Mouse (Mus musculus) embryo, embryonic 11.5 days (tissue): Measurements from ENCODE around the gene Hivep3.

Experiments used
- DNase-seq: peaks from one replicate; pipeline ENCODE4 v3.0.0-alpha.2; 2012; ENCODE audit warnings: low read depth, low spot score

Hivep3 gene

DNA sequence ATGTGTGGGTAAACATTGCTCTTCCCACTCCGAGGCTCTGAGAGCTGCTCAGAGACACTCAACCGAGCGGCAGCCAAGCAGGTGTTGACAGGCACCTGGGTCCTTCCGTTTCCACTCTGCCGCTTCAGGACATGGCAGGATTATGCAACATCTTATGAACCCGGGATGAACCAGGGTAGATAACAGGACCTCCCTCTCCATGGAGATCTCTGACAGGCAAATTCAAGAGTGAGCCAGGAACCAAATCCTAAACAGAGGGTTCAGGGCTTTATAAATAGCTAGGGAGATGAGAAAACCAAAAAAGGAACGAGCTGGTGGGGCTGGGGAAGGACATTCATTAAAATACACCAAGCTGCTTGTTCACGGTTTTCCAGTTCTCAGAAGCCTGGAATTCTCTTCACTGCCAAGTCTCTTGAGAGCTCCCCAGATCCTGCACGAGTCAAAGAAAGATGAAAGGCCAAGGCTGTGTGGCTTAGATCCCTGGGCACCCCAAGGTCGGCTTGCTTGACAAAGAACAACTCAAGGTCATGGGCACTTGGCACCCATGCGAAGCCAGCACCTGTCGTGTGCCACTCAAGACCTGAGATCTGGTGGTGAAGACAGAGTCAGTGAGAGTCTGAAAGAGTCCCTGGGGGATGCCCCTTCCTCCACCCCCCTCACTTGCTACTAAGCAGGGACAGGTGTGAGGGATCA lies 215.5 kb downstream of the Hivep3 start:
- DNase-seq, result no peak

DNA sequence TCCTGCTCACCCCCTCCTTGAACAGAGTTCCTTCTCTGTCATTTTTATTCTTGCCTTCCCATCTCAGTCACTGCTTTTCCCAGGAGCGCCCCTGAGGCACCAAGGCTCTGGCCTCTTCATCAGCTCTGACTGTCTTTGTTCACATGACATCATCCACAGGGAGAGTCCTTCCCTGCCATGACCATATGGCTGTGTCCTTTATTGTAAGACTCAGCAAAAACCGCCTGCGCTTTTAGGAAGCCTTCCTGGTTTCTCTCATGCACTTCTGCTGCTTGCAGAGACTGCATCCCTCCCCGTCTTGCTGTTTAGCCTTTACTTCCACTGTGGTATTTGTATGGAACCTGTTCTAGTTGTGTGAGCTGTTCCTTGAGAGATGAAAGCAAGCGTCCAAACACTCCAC lies 216.6 kb downstream of the Hivep3 start:
- DNase-seq, result no peak

DNA sequence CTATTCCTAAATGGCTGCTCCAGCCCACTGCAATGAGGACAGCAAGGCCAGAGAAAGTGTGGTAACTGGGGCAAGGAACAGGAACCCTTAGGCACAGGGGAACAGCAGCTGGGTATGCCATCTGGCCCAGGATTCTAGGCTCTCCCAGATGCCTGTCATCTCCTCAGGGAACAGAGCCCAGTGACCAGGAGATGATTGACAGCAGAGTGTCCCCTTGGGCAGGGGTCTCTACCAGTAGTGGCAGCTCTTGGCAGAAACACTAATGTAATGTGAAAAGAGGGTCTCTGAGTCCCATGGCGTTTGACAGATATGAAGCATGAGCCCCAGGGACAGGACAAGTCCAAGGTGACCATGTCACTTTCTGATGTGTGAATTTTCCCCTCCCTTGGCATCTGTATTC lies 217.5 kb downstream of the Hivep3 start:
- DNase-seq, result no peak

DNA sequence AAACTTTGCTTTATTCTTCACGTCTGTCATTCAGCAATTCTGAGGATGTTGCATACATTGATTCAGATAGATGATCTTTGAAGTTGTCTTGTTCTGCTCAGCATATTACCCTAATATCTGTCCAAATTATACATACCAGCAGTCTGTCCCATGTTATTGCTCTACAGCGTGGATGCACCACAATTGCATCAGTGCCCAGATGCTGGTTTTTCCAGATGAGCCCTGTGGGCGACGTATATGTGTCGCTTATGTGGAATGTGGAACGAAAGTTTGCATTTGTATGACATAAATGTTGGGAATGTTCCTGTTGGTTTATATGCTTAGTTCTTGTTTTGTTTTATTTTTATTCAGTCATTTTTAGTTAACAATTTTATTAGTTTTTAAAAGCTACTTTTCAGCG lies 221.4 kb downstream of the Hivep3 start:
- no peak for DNase-seq

DNA sequence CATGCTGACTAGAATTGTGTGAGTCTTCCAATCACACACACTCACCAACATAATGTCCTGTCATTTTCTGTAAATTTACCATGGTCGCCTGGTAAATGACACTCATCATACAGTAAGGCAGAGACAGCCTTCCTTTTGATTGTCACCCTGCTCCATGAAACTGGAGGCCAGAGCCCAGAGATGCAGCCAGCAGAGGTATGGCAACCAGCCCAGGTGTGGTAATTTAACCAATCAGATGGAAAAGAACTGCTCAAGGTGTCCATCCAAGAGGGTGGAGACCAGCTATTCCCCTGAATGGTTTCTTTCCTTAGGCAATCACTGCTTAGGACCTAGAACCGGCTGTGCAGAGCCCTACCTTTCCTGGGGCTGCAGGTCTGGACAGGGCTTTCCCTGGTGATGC lies 224.4 kb downstream of the Hivep3 start:
- DNase-seq, result no peak

DNA sequence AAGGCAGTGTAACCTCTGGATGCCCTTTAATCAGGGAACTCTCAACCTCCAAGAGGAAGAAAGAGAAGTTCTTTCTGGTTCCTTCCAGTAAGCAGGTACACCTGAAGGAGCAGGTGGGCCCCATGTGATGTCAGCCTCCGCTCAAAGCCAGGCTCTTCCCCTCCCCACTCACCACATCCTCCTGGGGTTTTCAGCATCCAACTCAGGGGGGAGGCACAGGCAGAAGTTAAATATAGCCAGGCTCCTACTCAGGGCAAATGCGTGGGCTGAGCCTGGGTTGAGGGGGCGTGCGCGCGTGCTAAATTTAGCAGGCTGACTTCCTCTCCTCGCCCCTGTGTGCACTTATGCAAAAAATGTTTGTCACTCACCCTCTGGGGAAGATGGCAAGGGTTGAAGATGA lies 225.7 kb downstream of the Hivep3 start:
- no peak for DNase-seq

DNA sequence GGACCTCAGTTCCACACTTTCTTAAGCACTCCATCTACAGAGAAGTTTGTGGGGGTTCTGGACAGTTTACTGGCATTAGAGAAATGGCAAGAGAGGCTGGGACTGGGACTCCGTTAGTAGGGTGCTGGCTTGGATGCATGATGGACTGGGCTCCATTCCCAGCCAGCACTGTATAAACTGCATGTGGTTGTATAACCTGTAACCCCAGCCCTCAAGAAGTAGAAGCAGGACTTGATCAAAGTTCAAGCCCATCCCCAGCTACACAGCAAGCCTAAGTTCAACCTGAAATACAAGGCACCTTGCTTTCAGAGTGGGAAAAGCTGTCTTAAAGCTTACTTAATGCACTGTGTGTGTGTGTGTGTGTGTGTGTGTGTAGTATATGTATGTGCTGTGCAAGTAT lies 226.3 kb downstream of the Hivep3 start:
- no peak for DNase-seq

DNA sequence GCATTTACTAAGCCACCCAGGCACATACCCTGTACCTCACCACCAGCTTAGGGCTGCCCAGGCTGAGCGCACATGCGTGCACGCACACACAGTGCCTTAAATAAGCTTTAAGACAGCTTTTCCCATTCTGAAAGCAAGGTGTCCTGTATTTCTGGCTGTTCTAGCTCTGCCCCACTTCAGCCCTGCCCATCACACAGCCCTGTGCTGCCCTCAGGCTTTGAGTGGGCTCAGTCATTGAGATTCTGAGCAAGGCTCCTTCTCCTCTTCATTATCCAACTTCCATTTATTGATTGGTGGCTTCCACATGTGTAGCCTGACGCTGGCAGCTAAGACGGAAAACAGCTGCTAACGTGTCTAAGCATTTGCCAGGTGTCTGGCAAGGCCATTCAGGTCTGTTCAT lies 226.9 kb downstream of the Hivep3 start:
- DNase-seq, result no peak

DNA sequence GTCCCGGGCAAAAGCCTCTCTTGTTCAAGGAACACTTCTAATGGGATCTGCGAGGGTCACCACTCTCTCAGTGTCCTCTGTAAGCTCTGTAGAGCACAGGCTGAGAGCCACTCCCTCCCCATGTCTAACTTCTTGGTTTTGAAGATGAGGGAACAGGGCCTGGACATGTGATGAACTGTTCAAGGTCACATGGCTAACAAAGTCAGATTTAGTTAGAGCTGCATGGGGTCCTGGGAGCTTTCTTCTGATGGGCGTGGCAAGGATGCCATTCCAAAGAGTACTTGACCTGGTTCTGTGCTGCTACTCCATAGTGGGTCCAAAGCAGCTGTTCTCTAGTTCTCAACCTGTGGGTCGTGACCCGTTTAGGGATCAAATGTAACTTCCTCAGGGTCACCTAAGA lies 227.6 kb downstream of the Hivep3 start:
- DNase-seq, result no peak

DNA sequence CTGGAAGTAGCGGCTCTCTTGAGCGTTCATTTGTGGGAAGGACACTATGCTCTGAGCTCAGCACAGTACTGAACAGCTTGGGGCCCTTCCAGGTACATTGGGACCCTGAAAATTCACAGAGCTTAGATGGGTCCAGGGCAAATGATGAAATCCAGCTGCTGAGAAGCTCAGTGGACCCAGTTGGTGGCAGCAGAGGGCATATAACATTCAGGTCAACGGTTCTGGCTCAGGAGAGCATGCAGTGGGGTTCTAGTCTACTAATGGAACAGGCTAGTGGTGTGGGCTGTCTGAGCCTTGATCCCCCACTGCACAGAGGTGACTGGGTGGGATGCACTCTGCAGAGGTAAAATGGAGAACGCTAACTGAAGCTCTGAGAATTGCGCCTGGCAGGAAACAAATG lies 228.5 kb downstream of the Hivep3 start:
- no peak for DNase-seq

DNA sequence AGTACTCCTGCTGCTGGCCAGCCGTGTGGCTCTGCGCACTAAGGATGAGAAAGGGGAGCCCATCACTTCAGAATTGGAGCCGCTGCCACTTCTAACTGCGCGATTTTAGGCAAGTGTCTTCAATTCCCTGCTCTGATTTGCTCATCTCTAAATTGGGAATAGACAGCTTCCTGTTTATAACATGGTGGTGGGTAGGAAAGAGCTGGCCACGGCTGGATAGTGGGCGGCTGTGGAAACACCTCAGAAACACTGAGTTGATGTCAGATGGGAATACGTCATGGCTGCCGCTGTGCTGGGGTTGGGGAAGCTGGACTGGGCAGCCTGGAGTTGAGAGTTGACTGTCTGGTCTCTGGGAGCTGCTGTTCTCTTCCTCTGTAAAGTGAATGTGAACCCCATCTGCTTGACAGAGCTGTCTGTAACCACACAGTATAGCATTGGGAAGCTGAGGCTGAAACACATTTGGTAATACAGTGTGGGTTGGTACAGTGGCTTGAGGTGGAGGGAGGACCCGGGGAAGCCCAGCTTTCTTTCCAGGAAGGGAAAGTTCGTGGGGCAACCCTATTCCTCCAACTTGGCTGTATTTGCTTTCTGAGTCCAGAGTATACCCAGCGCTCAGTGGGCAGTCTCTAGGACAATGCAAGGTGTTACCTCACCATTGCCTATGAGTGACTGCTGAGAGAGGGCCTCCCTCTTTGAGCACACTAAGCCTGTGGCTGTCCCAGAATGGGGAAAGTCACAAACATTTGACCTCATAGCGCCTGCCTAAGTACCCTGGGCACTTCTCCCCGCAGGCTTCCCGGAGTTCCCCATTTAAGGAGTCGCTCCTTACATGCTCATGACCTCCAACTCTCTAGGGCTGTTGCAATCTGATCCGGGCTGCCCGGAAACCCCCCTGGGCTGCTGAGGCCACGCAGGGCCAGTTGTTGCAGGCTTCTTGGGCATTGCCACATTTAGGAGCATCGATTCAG lies 232.8 kb downstream of the Hivep3 start:
- no peak for DNase-seq

DNA sequence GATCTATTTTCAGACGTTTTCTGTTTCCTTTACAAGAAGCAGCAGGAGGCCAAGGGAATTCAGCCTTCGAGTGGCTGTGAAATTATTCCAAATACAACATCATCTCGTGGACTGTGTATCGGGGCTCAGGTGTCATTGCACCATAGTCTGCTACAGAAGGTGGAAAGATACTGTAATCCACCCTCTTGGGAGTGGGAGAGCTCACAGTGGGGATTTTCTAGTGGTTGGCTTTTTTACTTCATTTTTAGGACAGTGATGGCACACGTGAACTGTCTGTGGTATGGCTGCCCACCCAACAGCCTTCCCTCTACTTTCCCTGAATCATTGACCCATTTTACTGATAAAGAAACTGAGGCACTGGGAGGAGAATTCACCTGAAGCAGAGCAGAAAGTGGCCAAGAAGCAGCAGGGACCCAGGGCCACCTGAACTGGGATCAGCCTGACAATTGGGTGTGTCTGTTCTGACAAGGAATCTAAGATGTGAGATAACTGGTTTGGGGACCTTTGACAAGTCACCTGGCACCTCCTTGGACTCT lies 233.6 kb downstream of the Hivep3 start:
- DNase-seq, result no peak

DNA sequence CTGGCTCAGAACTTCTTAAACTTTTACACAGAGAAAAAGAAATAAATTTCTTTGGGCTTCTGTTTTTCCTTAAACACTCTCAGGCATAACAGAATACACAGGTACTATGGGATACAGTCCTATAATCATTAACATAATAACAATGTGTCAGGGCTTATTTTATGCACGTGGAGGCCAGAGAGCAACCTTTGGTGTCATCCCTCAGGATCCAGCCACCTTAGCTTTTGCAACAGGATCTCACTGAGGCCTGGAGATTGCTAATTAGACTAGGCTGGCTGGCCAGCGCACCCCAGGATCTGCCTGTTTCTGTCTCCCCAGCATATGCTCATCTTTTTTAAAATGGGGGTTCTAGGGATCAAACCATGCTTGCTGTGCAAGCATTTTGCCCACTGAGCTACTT lies 234.1 kb downstream of the Hivep3 start:
- no peak for DNase-seq

DNA sequence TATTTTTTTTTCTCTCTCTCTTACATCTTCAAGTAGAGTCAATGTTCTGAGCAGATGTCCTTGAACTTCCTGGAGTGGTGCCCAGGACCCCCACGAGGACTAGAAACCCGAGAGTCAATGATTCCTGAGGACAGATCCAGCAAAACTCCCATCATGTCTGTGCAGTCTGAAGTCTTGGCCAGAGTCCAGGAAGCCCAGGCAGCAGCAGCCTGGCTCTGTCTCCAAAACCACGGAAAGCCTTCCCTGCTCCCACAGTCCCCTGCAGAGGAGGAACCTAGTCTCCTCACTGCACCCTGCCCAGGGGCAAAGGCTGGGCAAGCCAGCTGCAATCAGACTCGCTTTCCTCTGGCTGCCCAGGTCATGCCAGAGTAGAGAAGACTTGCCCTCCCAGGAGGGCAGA lies 234.5 kb downstream of the Hivep3 start:
- DNase-seq, result no peak

DNA sequence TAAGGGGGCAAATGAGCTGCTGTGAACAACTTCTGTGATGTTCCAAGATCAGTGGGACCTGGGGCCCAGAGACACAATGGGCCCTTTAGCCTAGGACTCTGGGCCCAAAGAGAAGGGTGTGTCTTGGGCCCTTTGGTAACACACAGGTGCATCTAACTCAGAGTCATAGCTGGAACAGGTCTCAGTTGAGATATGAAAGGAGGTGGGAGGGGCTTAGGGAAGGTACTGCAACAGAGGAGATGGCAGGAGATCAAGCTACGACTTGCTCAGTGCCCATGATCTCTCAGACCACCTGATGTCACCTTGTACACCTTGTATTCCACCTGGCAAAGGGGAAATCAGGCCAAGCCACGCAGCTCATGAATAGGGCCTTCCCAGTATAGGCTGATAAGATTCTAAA lies 235.3 kb downstream of the Hivep3 start:
- no peak for DNase-seq

DNA sequence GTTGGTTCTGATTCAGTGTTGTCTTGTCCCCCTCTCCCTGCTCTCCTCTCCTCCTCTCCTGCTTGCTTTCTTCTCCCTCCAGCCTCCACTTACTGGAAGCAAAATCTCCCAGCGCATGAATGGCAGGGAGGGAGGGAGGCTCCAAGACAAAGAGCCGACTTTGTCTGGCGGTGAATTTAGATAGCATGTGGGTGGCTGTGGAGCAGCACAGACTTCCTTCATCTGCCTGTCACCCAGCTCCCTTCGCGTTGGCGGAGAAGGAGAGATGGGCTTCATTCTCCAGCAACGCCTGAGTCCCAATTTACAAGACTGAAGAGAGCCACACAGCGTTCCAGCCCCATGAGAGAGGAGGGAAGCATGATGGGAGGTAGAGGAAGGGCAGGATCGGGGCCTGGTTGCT lies 236.6 kb downstream of the Hivep3 start:
- no peak for DNase-seq

DNA sequence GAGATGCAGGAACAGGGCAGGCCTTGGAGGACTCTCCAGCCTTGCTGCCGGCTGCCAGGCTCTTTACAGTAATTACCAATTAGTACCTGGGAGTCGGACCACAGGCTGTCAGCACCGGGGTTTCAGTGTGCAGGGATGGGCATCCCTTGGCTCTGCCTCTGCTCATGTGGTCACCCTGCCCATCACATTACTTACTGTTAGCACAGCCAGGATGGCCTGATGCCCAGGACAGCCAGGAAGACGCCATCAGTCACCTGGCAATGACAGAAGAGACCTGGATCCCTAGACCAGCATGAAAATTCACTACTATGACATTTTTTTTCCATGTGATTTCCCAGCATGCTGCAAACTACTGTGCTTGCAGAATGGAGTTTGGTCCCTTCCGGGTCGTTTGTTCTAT lies 238.8 kb downstream of the Hivep3 start:
- no peak for DNase-seq

DNA sequence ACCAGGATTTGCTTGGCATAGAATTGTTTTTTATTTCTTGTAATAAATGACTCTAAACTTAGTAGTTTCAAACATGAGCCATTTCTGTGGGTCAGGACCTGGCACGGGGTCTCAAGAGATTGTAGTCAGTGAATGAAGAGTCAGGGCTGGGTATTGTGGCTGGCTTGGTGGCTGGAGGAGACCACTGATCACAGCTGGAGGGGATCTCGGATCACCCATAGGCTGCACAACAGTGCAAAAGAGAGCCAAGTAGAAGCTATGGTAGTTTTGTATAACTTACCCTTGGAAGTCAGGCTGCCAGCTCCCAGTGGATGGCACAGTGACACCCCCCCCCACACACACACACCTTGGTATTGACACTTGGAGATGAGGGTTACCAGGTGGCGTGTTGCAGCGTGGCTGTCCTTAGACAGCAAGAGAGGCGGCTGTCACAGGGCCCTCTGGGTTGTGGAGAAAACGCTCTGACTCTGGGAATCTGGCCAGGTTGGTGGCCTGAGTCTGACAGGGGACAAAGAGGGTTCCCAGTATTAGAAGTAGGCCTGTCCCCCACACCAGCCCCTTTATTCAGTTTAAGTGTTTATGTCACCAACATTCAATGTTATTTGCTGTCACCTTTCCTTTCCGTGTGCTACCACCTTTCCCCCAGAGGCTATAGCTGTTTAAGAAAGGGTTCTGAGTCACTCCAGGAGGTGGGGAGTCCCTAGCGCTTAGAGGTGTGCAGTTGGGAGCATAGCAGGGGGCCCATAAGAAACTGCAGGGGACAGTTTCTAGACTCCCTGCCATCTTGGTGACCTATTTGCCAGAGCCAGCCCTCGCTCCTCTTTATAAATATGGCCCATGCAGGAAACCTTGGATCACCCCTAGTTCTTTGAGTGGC lies 240.4 kb downstream of the Hivep3 start:
- DNase-seq, result no peak

DNA sequence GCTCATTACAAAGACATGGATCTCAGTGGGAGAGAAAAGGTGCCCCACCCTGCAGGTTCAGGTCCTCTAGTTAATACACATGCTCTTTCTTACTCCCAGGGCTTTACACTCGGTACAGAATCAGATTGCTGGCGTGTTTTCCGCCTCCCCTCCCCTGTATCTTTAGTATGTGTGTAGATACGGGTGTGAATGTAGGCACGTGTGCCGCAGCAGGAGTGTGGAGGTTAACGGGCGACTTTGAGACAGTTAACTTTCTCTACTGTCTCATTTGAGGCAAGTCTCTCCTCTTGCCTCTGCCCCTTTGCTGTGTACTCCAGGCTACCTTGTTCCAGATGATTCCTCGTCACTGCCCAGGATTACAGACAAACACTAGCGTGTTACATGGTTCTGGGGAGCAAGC lies 241.7 kb downstream of the Hivep3 start:
- no peak for DNase-seq

DNA sequence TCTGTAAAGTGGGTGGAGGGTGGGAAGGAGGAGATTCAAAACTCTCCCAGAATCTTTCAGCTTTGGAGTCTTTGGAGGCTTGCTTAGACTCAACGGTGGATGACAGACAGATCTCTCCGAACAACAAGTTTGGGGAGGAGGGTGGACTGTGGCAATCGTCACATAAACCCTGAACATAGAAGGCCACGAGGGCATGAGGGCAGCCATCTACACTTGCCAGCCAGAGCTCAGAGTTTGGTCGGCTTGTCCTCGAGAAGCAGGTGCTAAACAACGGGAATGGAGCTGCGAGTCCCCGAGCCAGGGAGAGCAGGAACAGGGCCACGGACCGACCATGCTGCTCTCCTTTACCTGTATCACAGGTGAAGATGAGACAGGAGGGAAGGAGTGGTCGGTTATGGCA lies 242.2 kb downstream of the Hivep3 start:
- DNase-seq, result no peak

DNA sequence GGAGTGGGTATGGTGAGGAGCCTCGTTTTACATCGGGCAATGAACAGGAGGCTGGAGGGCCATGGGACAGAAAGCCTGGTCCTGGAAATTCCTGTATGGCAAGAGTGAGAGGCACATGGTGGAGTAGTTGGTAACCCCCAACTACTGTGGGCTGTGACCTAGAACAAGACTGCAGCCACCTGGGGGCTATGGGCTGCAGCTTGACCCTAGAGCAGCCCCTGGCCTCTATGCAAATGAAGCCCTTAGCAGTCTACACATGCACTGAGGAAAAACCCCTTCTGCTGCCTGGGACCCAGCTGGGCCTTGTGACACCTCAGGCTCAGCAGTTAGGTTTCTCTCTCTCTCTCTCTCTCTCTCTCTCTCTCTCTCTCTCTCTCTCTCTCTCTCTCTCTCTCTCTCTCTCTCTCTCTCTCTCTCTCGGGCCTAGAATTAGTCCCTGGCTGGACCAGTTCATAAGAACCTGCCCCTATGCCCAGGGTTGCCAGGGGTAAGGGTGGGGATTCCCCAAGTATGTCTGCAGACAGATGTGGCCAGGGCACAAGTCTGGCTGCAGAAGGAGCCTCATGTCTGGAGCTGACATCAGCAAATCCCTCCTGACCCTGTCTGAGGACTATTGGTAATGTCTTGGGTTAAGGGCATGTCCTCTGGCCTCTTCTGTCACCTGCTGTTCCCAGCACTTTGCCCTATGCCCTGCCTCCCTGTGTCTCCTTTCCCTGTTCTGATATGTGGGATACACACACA lies 243.0 kb downstream of the Hivep3 start:
- no peak for DNase-seq
